Mouse (Mus musculus): ENCODE data around the gene Ndufa3. TPM values are rescaled to one million over a fixed set of nuclear protein-coding genes. Genes with fewer than 3 reads are reported as not detected.
"Not testable (repeated sequence)": the region's sequence is repeated elsewhere in the genome, so short reads cannot be mapped to it uniquely, and the experiment has no call there.

Ndufa3 gene
- polyA plus RNA-seq, 1 experiment from 2014 or later, result 378 TPM

DNA sequence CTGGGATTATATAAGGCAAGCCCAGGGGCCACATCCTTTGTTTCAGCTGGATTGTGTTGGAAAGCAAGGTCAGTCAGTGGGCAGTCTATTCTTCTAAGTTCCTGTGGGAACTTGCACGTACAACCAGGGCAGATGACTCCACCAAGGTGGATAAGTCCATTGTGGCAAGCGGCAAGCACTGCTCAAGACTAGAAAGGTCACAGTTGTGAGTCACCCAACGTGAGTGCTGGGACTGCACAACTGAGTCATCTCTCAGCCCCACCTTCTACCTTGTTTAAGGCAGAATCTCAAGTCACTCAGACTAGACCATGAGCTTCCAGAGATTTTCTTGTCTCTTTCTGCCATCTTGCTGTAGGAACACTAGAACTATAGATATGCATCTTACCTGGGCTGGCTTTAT is 26.6 kb upstream of the Ndufa3 start:
- Histone ChIP-seq H3K27ac (no peak overlapping the region), H3K4me3 (no peak overlapping the region), H3K9me3 (replicated peaks) (no peaks in the 10 kb centered on the region), H3K4me1 (no peaks in the 10 kb centered on the region), H3K36me3 (no peaks in the 10 kb centered on the region), H3K9ac (no peak overlapping the region), H3K27me3 (no peaks in the 10 kb centered on the region), H3K4me2 (replicated peaks) (no peak overlapping the region)
- WGBS, result 89% methylated on average over 3 of the region's 3 CpGs
- no peak for ATAC-seq (ENCODE audit: low FRiP score)

DNA sequence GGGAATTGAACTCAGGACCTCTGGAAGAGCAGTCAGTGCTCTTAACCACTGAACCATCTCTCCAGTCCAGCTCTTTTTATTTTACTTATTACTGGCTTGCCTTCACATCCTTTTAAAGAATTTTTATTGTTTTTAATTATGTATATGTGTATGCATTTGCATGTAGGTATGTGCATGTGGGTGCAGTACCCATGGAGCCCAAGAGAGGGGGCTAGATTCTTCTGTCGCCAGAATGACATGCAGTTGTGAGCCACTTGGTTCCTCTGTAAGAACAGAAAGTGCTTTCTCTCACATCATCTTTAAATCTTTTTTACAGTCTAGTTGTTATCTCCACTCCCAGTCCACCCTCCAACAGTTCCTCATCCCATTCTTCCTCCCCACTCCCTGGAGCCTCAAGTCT is 25.6 kb upstream of the Ndufa3 start:
- Histone ChIP-seq H3K4me2 (replicated peaks) (no peak overlapping the region), H3K4me1 (no peaks in the 10 kb centered on the region), H3K9me3 (replicated peaks) (no peaks in the 10 kb centered on the region), H3K36me3 (no peaks in the 10 kb centered on the region), H3K27me3 (no peaks in the 10 kb centered on the region), H3K27ac (no peak overlapping the region), H3K9ac (no peak overlapping the region), H3K4me3 (no peak overlapping the region)
- WGBS, result 68% methylated on average over 1 of the region's 1 CpGs
- no peak for ATAC-seq (ENCODE audit: low FRiP score)

DNA sequence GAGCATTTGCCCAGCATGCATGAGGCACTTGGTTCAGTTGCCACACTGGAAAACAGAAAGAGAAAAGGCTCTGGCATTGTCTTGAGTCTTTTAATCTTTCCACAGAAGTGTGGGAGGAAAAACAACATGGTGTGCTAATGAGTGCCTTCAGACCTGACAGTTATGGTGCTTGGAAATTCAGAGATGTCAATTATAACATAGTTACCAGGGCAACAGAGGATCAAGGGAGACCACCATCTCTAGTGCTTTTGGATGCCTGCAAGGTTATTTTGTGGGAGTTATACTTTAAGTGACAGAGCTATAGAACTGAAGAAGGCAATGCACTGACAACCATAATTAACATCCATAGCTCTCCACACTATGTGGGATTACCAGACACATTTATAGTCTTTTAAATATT is 23.3 kb upstream of the Ndufa3 start:
- Histone ChIP-seq H3K9ac (no peak overlapping the region), H3K9me3 (replicated peaks) (no peaks in the 10 kb centered on the region), H3K4me1 (no peaks in the 10 kb centered on the region), H3K36me3 (no peaks in the 10 kb centered on the region), H3K4me2 (replicated peaks) (no peak overlapping the region), H3K27me3 (no peaks in the 10 kb centered on the region), H3K27ac (no peak overlapping the region), H3K4me3 (no peak overlapping the region)
- no peak for ATAC-seq (ENCODE audit: low FRiP score)

DNA sequence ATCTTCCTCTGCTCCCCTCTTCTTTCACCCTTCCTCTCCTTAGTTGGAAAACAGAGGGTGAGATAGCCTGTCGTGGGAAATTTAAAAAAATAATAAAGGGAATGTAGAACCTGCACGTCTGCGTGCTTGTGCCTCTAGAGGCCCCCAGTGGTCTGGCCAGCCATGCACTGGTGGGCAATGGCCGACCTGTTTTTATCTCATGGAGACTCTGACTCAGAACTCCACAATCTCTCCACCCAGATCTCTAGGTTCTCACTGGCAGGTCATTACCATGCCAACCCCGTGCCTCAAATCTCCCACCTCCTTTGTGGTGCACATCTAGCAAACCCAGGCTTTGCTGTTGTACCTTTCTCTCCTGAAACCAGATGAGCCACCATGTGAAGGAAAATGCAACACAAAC is 22.5 kb upstream of the Ndufa3 start:
- no peak overlapping the region for H3K27ac ChIP-seq
- 25% methylated on average over 5 of the region's 5 CpGs for WGBS
- H3K9me3 ChIP-seq (replicated peaks), result no peaks in the 10 kb centered on the region
- ATAC-seq (ENCODE audit: low FRiP score), result no peak
- H3K27me3 ChIP-seq, result no peaks in the 10 kb centered on the region
- no peaks in the 10 kb centered on the region for H3K36me3 ChIP-seq
- no peak overlapping the region for H3K4me3 ChIP-seq
- no peak overlapping the region for H3K9ac ChIP-seq
- H3K4me1 ChIP-seq, result no peaks in the 10 kb centered on the region
- H3K4me2 ChIP-seq (replicated peaks), result 0 out of 2 replicates have a peak overlapping the region, but pooled peaks have one; percentile 8

DNA sequence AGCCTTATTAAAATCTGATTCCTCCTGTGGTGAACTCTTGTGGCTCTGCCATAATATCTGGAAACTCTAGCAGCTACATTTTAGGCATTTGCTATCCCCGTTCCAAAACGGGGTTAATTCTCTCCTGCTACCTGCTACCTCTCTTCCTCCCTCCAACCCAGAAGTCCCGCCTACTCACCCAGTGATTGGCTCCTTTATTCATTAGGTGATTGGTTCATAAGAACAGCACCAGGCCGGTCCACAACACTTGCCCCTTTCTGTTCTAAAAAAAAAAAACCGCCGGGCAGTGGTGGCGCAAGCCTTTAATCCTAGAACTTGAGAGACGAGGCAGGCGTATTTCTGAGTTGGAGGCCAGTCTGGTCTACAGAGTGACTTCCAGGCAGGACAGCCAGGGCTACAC is 22.0 kb upstream of the Ndufa3 start:
- Histone ChIP-seq H3K4me3 (no peak overlapping the region), H3K27ac (no peak overlapping the region), H3K36me3 (no peaks in the 10 kb centered on the region), H3K4me1 (no peaks in the 10 kb centered on the region), H3K9ac (no peak overlapping the region), H3K4me2 (replicated peaks) (0 out of 2 replicates have a peak overlapping the region, but pooled peaks have one; percentile 8), H3K27me3 (no peaks in the 10 kb centered on the region), H3K9me3 (replicated peaks) (no peaks in the 10 kb centered on the region)
- no peak for ATAC-seq (ENCODE audit: low FRiP score)
- 18% methylated on average over 9 of the region's 9 CpGs for WGBS

DNA sequence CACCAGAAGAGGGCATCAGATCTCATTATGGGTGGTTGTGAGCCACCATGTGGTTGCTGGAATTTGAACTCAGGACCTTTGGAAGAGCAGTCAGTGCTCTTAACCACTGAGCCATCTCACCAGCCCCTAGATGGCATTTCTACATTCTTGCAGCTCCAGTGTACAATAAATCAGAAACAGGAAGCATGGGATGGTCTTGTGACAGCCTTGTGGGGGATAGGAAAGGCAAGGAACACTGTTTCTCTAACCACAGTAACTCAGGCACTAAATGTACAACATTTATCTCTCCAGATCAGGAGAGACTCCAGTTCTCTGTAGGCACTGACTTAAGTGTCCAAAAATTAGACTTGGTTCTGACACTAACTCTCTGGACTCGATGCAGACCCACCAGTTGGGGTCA is 19.4 kb upstream of the Ndufa3 start:
- 64% methylated on average over 1 of the region's 1 CpGs for WGBS
- not testable (repeated sequence) for H3K4me2 ChIP-seq (replicated peaks); H3K4me1 ChIP-seq

DNA sequence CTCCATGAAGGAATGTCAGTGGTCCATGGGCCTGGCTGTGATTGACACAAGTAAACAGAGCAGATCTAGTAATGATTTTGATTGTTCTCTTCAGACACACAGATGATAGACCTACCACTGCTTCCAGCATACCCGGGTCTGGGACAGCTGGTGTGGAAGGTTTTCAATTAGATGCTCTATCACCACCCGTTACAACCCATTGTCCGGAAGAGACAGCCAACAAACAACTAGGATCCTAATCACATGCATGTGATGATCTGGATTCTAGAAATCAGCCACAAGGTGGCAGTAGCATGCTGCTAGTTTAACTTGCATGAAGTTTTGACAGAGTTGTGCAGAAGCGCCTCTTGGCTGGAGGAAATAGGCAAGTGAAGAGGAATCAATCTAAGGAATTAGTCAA is 16.1 kb upstream of the Ndufa3 start:
- WGBS, result 17% methylated on average over 4 of the region's 4 CpGs
- Histone ChIP-seq H3K9ac (no peak overlapping the region), H3K4me3 (no peak overlapping the region), H3K27me3 (no peaks in the 10 kb centered on the region), H3K4me1 (no peaks in the 10 kb centered on the region), H3K9me3 (replicated peaks) (no peaks in the 10 kb centered on the region), H3K27ac (no peak overlapping the region), H3K36me3 (no peaks in the 10 kb centered on the region), H3K4me2 (replicated peaks) (no peak overlapping the region)
- ATAC-seq (ENCODE audit: low FRiP score), result peak; percentile 32; the same call in 1 of the 2 replicates

More for the DNA sequence above, 19.4 kb upstream of the Ndufa3 start:
- ATAC-seq (ENCODE audit: low FRiP score); H3K4me3 ChIP-seq; H3K27ac ChIP-seq; H3K36me3 ChIP-seq; H3K27me3 ChIP-seq; H3K9ac ChIP-seq; H3K9me3 ChIP-seq (replicated peaks): not testable (repeated sequence)

DNA sequence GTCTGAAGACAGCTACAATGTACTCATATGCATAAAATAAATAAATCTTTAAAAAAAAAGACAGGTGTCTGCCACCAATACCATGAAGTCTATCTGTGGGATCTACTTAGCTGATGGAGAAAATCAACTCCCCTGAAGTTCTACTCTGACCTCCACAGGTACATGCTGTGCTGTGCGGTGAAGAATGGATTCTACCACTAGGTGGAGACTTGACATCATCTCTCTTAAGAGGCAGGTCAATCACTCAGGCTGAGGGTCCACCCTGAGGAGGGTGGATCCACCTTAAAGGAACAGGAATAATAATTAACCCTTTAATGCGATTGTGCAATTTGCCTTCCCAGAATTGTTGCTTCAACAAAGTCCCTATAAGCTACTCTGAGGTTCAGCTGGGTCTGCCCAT is 10.4 kb upstream of the Ndufa3 start:
- 17% methylated on average over 2 of the region's 2 CpGs for WGBS
- H3K9me3 ChIP-seq (replicated peaks), result no peaks in the 10 kb centered on the region
- H3K4me3 ChIP-seq, result no peak overlapping the region
- ATAC-seq (ENCODE audit: low FRiP score), result no peak
- no peaks in the 10 kb centered on the region for H3K36me3 ChIP-seq
- H3K4me1 ChIP-seq, result no peaks in the 10 kb centered on the region
- no peak overlapping the region for H3K9ac ChIP-seq
- no peak overlapping the region for H3K27ac ChIP-seq
- no peaks in the 10 kb centered on the region for H3K27me3 ChIP-seq
- H3K4me2 ChIP-seq (replicated peaks), result no peak overlapping the region

DNA sequence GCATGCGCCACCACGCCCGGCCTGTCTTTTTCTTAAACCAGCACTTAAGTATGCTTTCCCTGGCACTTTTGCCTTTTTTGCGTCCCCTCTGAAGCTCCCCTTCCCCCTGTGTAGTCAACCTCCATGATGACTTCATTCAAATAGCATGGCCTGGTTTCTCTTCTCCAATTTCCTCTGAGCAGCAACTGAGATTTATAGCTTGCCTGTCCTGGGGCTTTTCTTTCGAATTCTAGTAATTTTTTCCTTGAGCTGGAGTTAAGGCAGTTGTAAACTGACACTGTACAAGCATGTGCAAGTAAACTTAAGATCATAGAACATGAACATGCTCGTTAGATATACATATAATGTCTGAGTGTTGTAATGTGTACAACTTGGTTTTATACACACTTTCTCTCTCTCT is 9.8 kb upstream of the Ndufa3 start:
- Histone ChIP-seq H3K36me3 (no peaks in the 10 kb centered on the region), H3K4me1 (no peaks in the 10 kb centered on the region), H3K4me3 (no peak overlapping the region), H3K9ac (no peak overlapping the region), H3K4me2 (replicated peaks) (no peak overlapping the region), H3K27ac (no peak overlapping the region), H3K9me3 (replicated peaks) (no peaks in the 10 kb centered on the region), H3K27me3 (no peaks in the 10 kb centered on the region)
- 90% methylated on average over 6 of the region's 6 CpGs for WGBS
- no peak for ATAC-seq (ENCODE audit: low FRiP score)

DNA sequence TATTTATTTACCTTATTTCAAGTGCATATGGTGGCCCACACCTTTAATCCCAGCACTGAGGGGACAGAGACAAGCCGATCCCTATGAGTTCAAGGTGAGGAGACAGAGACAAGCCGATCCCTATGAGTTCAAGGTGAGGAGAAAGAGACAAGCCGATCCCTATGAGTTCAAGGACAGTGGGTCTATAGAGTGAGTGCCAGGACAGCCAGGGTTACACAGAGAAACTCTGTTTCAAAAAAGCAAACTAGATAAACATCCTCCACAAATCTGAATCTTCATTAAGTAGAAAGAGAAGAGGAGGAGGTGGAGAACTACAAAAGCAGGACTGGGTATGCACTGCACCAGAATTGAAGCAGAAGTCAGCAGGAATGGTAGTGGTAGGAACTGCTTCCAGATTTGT is 8.5 kb upstream of the Ndufa3 start:
- Histone ChIP-seq H3K4me3 (no peak overlapping the region), H3K27me3 (no peaks in the 10 kb centered on the region), H3K36me3 (no peaks in the 10 kb centered on the region), H3K4me2 (replicated peaks) (no peak overlapping the region), H3K4me1 (no peaks in the 10 kb centered on the region), H3K27ac (no peak overlapping the region), H3K9ac (no peak overlapping the region), H3K9me3 (replicated peaks) (no peaks in the 10 kb centered on the region)
- no peak for ATAC-seq (ENCODE audit: low FRiP score)
- 94% methylated on average over 3 of the region's 3 CpGs for WGBS

DNA sequence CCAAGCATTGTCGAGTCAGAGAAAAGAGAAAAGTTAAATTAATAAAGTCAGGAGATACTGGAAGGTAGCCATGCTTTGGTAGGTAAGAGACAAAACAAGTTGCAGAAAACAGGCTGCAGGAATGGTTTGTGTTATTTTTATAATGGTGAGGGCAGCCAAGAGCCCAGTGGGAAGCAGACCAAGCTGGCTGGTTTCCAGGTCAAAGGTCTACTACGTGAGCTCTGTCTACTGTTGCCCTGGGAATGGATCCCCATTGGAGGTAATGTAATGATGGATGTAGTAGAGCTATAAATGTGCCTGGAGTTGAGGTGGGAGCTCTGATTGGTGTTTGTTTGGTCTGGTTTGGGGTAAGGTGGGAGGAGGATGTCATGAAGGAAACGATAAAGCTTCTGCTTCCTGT is 8.1 kb upstream of the Ndufa3 start:
- 79% methylated on average over 3 of the region's 3 CpGs for WGBS
- H3K27ac ChIP-seq, result no peak overlapping the region
- H3K4me1 ChIP-seq, result no peaks in the 10 kb centered on the region
- H3K4me2 ChIP-seq (replicated peaks), result no peak overlapping the region
- H3K36me3 ChIP-seq, result no peaks in the 10 kb centered on the region
- no peaks in the 10 kb centered on the region for H3K27me3 ChIP-seq
- H3K4me3 ChIP-seq, result no peak overlapping the region
- no peak overlapping the region for H3K9ac ChIP-seq
- no peak for ATAC-seq (ENCODE audit: low FRiP score)
- H3K9me3 ChIP-seq (replicated peaks), result no peaks in the 10 kb centered on the region

DNA sequence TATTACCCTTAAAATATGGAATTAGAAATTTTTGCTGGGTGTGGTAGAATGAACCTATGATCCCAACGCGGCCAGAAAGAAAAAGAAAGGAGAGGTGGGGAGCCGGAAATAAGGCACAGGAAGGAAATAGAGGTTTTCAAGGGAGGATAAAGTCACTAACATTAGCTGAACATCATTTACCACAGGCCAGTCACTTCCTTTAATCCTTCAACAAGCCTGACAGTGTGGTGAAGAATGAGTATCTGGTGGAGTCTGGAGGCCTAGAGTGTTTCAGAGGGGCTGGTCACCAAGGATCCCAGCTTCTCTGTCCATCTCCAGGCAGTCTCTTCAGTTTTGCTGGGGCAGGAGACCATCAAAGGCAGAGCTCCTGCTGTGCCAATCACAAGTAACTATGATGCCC is 6.7 kb upstream of the Ndufa3 start:
- no peaks in the 10 kb centered on the region for H3K36me3 ChIP-seq
- no peak for ATAC-seq (ENCODE audit: low FRiP score)
- no peaks in the 10 kb centered on the region for H3K4me1 ChIP-seq
- H3K4me2 ChIP-seq (replicated peaks), result no peak overlapping the region
- 89% methylated on average over 3 of the region's 3 CpGs for WGBS
- H3K27ac ChIP-seq, result no peak overlapping the region
- no peaks in the 10 kb centered on the region for H3K9me3 ChIP-seq (replicated peaks)
- H3K4me3 ChIP-seq, result no peak overlapping the region
- H3K9ac ChIP-seq, result no peak overlapping the region
- no peaks in the 10 kb centered on the region for H3K27me3 ChIP-seq

DNA sequence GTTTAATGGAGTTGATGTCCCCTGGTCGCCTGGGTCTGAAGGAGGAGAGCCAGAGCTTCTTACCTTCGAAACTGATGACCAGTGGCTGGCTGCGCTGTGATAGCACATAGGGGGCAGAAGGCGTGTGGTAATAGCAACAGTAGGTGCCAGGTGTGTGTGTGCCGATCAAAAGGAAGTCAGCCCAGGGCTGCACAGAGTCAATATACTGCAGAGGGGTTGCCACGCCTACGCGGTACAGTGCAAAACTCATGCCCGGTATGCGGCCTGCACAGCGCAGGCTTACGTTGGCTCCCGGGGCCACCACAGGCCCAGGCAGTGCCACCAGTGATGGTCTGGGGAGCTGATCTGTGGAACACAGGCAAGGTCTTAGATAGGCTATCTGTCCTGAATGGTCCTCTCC is 6.2 kb upstream of the Ndufa3 start:
- no peak overlapping the region for H3K27ac ChIP-seq
- H3K9me3 ChIP-seq (replicated peaks), result no peaks in the 10 kb centered on the region
- H3K9ac ChIP-seq, result no peak overlapping the region
- no peaks in the 10 kb centered on the region for H3K36me3 ChIP-seq
- no peak for ATAC-seq (ENCODE audit: low FRiP score)
- H3K4me1 ChIP-seq, result no peaks in the 10 kb centered on the region
- H3K27me3 ChIP-seq, result no peaks in the 10 kb centered on the region
- H3K4me3 ChIP-seq, result no peak overlapping the region
- WGBS, result 90% methylated on average over 13 of the region's 13 CpGs
- no peak overlapping the region for H3K4me2 ChIP-seq (replicated peaks)

DNA sequence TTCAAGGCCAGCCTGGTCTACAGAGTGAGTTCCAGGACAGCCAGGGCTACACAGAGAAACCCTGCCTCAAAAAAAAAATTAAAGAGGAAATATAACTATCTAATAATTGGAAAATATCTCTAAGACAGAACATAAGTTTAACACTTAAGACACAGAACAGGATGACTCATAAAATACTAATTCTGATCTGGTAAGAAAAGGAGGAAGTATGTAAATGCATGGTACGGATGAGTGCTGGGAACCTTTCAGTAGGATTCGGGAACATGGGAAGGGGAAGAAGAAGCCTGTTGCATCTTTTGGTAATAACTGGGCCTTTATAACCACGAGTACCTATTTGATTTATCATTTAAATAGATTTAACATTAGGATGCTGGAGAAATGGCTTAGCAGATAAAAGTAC is 3.2 kb upstream of the Ndufa3 start:
- Histone ChIP-seq H3K27me3 (no peaks in the 10 kb centered on the region), H3K4me2 (replicated peaks) (no peak overlapping the region), H3K36me3 (peaks cover 4% of the 10 kb centered on the region; the same call in 1 of the 2 replicates), H3K4me1 (peaks cover 12% of the 10 kb centered on the region), H3K9me3 (replicated peaks) (no peaks in the 10 kb centered on the region), H3K9ac (no peak overlapping the region), H3K27ac (no peak overlapping the region), H3K4me3 (no peak overlapping the region)
- WGBS, result 81% methylated on average over 3 of the region's 3 CpGs
- no peak for ATAC-seq (ENCODE audit: low FRiP score)

Data from hindbrain, embryonic 12.5 days (tissue).